Mouse (Mus musculus): ENCODE measurements around the gene Polr1a. TPM values are rescaled to one million over a fixed set of nuclear protein-coding genes. Genes with fewer than 3 reads are reported as not detected.

The Polr1a gene
- polyA plus RNA-seq, 1 experiment, result 15.9 TPM

DNA sequence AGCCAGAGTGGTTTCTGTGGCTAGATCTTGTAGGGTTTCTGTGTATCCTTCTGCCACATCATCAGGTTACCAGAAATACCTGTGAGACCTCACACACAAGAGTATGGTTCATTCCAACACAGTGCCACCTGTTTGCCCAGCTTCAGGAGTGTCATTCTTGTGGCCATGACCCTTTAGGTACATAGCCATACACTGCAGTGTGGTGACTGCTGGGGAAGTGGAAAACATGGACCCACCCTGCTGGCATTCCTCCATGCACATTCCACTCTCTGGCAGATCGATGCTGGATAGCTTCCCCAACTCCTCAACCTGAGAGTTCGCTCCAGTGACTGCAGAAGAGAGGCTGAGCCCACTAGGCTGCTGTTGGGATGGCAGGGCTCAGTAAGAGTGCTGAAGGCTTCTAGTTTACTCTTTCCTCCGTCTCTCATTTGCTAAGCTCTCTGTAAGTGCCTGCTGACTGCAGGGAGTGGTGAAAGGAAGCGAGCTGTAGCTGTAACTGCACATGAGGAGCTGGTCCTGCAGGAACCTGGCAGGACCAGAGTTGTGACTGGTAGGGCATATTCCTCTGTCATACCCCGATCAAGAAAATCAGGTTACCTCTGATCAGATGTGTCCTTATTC, 57.9 kb downstream of the Polr1a start:
- Histone ChIP-seq H3K27ac (ENCODE audit: control insufficient read depth, insufficient read depth, low read depth, low read length) (no peak overlapping the region), H3K4me3 (ENCODE audit: control insufficient read depth, low read depth, low read length) (no peak overlapping the region), H3K36me3 (ENCODE audit: control insufficient read depth, insufficient read depth, low read length) (peaks cover 7% of the 10 kb centered on the region), H3K27me3 (ENCODE audit: control insufficient read depth, insufficient read depth, low read length) (no peaks in the 10 kb centered on the region), H3K4me1 (ENCODE audit: control insufficient read depth, insufficient read depth, low read length) (no peaks in the 10 kb centered on the region)
- no peak for TF ChIP-seq CTCF (IDR thresholded peaks at IDR 0.05; ENCODE audit: control insufficient read depth, insufficient read depth, insufficient replicate concordance, low read depth, low read length)
- no peak for TF ChIP-seq POLR2A (IDR thresholded peaks at IDR 0.05; ENCODE audit: control insufficient read depth, low read depth, low read length)

DNA sequence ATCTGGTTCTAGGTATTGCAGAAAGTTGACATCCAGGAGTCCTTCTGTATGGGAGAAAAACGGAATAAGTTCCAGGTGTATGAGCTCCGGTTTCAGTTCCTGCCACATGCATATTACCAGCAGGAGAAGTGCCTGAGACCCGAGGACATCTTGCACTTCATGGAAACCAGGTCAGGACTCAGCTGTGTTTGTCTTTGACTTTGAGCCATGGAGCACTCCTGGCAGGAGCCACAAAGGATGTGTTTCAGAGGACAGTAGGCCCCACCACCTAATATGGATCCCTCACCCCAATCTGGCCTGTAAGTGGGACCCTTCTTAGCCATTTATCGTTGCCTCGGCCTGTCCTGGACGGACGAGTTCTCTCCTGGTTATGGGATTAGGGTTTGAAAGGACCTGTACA, 59.0 kb downstream of the Polr1a start:
- H3K4me1 ChIP-seq (ENCODE audit: control insufficient read depth, insufficient read depth, low read length), result no peaks in the 10 kb centered on the region
- no peaks in the 10 kb centered on the region for H3K27me3 ChIP-seq (ENCODE audit: control insufficient read depth, insufficient read depth, low read length)
- H3K4me3 ChIP-seq (ENCODE audit: control insufficient read depth, low read depth, low read length), result no peak overlapping the region
- H3K36me3 ChIP-seq (ENCODE audit: control insufficient read depth, insufficient read depth, low read length), result peaks cover 10% of the 10 kb centered on the region
- H3K27ac ChIP-seq (ENCODE audit: control insufficient read depth, insufficient read depth, low read depth, low read length), result no peak overlapping the region
- TF ChIP-seq CTCF (IDR thresholded peaks at IDR 0.05; ENCODE audit: control insufficient read depth, insufficient read depth, insufficient replicate concordance, low read depth, low read length), result no peak
- TF ChIP-seq POLR2A (IDR thresholded peaks at IDR 0.05; ENCODE audit: control insufficient read depth, low read depth, low read length), result no peak

DNA sequence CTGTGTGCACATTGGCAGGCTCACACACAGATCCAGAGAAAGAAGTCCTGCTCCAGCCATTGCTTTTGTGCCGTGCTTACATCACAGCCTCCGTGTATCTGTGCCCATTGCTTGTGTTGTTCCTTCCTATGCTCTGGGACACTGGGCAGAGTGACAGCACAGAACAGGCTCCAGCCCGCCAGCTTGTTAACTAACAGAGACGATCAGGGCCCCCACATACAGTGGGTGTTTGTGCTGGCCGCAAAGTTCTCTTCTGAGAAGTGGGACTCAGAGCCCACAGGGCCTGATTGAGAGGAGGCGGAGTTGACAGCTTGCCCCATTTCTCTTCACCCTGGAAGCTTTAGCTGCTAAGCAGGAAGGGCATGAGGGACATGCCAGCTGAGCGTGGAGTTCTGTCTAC, 60.6 kb downstream of the Polr1a start:
- no peak overlapping the region for H3K4me3 ChIP-seq (ENCODE audit: control insufficient read depth, low read depth, low read length)
- H3K36me3 ChIP-seq (ENCODE audit: control insufficient read depth, insufficient read depth, low read length), result peaks cover 10% of the 10 kb centered on the region
- TF ChIP-seq POLR2A (IDR thresholded peaks at IDR 0.05; ENCODE audit: control insufficient read depth, low read depth, low read length) (no peak), CTCF (IDR thresholded peaks at IDR 0.05; ENCODE audit: control insufficient read depth, insufficient read depth, insufficient replicate concordance, low read depth, low read length) (no peak)
- no peaks in the 10 kb centered on the region for H3K27me3 ChIP-seq (ENCODE audit: control insufficient read depth, insufficient read depth, low read length)
- H3K4me1 ChIP-seq (ENCODE audit: control insufficient read depth, insufficient read depth, low read length), result no peaks in the 10 kb centered on the region
- no peak overlapping the region for H3K27ac ChIP-seq (ENCODE audit: control insufficient read depth, insufficient read depth, low read depth, low read length)

DNA sequence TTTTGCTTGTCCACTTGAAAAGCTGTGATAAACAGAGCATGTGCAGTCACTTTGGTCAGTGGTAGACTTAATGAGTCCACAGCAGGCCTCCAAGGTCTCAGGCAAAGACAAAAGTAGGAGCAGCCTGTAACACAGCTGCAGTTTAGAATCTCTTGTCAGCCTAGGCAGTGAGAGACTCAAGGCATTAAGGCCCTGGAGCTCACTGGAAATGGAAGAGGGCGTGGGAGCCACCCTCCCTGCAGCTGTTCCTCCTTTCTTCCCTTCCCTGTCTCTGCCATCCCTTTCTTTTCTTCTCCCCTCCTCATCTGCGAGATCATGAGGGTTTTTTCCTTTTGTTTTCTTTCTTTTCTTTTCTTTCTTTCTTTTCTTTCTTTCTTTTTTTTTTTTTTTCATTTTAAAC, 61.3 kb downstream of the Polr1a start:
- TF ChIP-seq CTCF (IDR thresholded peaks at IDR 0.05; ENCODE audit: control insufficient read depth, insufficient read depth, insufficient replicate concordance, low read depth, low read length), result no peak
- TF ChIP-seq POLR2A (IDR thresholded peaks at IDR 0.05; ENCODE audit: control insufficient read depth, low read depth, low read length), result no peak
- Histone ChIP-seq H3K36me3 (ENCODE audit: control insufficient read depth, insufficient read depth, low read length) (peaks cover 8% of the 10 kb centered on the region), H3K4me3 (ENCODE audit: control insufficient read depth, low read depth, low read length) (no peak overlapping the region), H3K27ac (ENCODE audit: control insufficient read depth, insufficient read depth, low read depth, low read length) (0 out of 2 replicates have a peak overlapping the region, but pooled peaks have one; percentile 22), H3K4me1 (ENCODE audit: control insufficient read depth, insufficient read depth, low read length) (no peaks in the 10 kb centered on the region), H3K27me3 (ENCODE audit: control insufficient read depth, insufficient read depth, low read length) (no peaks in the 10 kb centered on the region)

DNA sequence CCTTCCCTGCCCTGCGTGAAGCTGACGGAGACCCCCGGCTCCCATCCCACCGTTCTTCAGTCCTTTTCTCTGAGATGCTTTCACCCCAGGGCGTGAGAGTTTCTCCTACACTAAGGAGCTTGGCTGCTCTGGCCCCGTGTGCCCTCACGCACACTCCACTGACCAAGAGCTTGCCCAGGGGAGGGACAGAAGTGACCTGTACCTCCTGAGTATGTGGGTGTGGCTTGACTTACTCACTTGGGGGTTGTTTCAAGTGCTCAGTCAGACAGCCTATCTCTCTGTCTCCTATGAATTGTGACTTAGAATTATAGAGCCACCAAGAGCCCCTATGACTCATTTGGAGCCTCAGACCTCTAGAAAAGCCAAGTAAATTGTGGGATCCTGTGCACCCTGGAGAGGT, 67.7 kb downstream of the Polr1a start:
- H3K4me3 ChIP-seq (ENCODE audit: control insufficient read depth, low read depth, low read length), result no peak overlapping the region
- H3K4me1 ChIP-seq (ENCODE audit: control insufficient read depth, insufficient read depth, low read length), result peaks cover 4% of the 10 kb centered on the region; the same call in 1 of the 2 replicates
- no peak for TF ChIP-seq POLR2A (IDR thresholded peaks at IDR 0.05; ENCODE audit: control insufficient read depth, low read depth, low read length)
- TF ChIP-seq CTCF (IDR thresholded peaks at IDR 0.05; ENCODE audit: control insufficient read depth, insufficient read depth, insufficient replicate concordance, low read depth, low read length), result no peak
- peaks cover 9% of the 10 kb centered on the region for H3K36me3 ChIP-seq (ENCODE audit: control insufficient read depth, insufficient read depth, low read length)
- H3K27me3 ChIP-seq (ENCODE audit: control insufficient read depth, insufficient read depth, low read length), result no peaks in the 10 kb centered on the region
- no peak overlapping the region for H3K27ac ChIP-seq (ENCODE audit: control insufficient read depth, insufficient read depth, low read depth, low read length)

DNA sequence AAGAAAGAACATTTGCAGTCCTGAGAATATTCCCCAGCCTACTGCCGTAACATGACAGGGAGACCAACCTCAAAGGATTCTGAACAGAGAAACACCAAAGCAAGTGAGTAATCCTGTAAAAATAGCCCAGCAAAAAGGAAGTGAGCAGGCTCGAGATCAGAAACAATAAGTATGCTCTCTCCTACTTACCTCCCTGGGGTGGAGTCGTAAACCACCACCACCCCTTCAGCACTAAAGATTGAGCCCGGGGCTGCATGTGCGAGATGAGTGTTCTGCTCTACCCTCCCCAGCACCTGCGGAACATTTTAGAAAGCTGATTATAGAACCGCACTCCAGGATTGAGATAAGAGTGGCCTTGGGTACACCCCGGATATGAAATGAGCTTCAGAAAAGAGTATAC, 71.3 kb downstream of the Polr1a start:
- Histone ChIP-seq H3K36me3 (ENCODE audit: control insufficient read depth, insufficient read depth, low read length) (peaks cover 6% of the 10 kb centered on the region), H3K27me3 (ENCODE audit: control insufficient read depth, insufficient read depth, low read length) (no peaks in the 10 kb centered on the region), H3K4me1 (ENCODE audit: control insufficient read depth, insufficient read depth, low read length) (peaks cover 4% of the 10 kb centered on the region; the same call in 1 of the 2 replicates), H3K27ac (ENCODE audit: control insufficient read depth, insufficient read depth, low read depth, low read length) (no peak overlapping the region), H3K4me3 (ENCODE audit: control insufficient read depth, low read depth, low read length) (no peak overlapping the region)
- TF ChIP-seq POLR2A (IDR thresholded peaks at IDR 0.05; ENCODE audit: control insufficient read depth, low read depth, low read length) (no peak), CTCF (IDR thresholded peaks at IDR 0.05; ENCODE audit: control insufficient read depth, insufficient read depth, insufficient replicate concordance, low read depth, low read length) (no peak)

DNA sequence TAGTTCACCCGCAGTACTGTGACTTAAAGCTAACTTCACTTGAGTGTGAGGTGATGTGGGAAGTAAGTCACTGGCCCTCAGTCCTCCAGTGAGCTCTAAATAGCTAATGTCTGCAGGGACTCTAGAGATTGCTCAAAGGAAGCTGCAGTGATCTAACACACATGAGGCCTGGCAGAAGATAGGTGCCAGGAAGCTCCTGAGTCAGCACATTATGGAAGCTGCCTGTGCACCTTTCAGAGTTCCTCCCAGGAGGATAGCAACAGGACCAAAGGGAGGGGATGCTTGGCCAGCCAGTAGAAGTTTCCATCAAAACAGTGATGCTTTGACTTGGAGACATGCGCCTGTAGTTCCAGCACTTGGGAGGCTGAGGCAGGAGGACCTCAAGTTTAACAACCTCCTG, 71.7 kb downstream of the Polr1a start:
- H3K4me3 ChIP-seq (ENCODE audit: control insufficient read depth, low read depth, low read length), result no peak overlapping the region
- TF ChIP-seq CTCF (IDR thresholded peaks at IDR 0.05; ENCODE audit: control insufficient read depth, insufficient read depth, insufficient replicate concordance, low read depth, low read length) (no peak), POLR2A (IDR thresholded peaks at IDR 0.05; ENCODE audit: control insufficient read depth, low read depth, low read length) (no peak)
- H3K4me1 ChIP-seq (ENCODE audit: control insufficient read depth, insufficient read depth, low read length), result peaks cover 4% of the 10 kb centered on the region; the same call in 1 of the 2 replicates
- peaks cover 6% of the 10 kb centered on the region for H3K36me3 ChIP-seq (ENCODE audit: control insufficient read depth, insufficient read depth, low read length)
- H3K27ac ChIP-seq (ENCODE audit: control insufficient read depth, insufficient read depth, low read depth, low read length), result no peak overlapping the region
- H3K27me3 ChIP-seq (ENCODE audit: control insufficient read depth, insufficient read depth, low read length), result no peaks in the 10 kb centered on the region
